Mouse (Mus musculus): ENCODE data around the gene Dolk.

DNA sequence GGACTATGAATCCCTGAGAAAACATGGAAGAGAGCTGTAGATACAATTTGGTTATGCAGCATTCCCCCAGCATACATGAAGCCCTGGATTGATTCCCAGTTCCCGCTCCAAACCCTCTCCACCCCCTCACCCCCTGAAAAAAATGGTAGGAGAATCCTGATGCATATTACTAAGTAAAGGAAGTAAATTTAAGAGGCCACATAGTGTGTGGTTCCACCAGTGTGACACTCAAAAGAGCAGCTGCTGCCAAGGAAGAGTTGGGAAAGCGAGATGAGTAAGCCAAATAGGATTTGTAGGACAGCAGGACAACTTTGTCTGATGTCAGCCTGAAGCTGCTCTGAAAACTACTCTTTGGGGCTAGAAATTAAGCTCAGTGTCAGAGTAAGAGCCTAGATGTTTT, 25.3 kb upstream of the Dolk start:
- no peak for TF ChIP-seq CTCF (IDR thresholded peaks at IDR 0.05; ENCODE audit: borderline replicate concordance, extremely low read depth, insufficient read depth, insufficient read length)
- TF ChIP-seq POLR2A (IDR thresholded peaks at IDR 0.05; ENCODE audit: borderline replicate concordance, extremely low read depth, insufficient read depth, insufficient read length, poor library complexity, severe bottlenecking) = no peak
